Mouse (Mus musculus): ENCODE results near the gene Cdh12.

- TF ChIP-seq CTCF (conservative IDR thresholded peaks at IDR 0.05 in 1 of 2, IDR thresholded peaks at IDR 0.05 in 1 of 2; ENCODE audit: low read depth in 2 of 2, low read length in 2 of 2) (no peak), JUN (IDR thresholded peaks at IDR 0.05; ENCODE audit: insufficient read depth, low read depth, low read length) (no peak), SMC3 (IDR thresholded peaks at IDR 0.05; ENCODE audit: low read depth, low read length) (no peak), MAX (IDR thresholded peaks at IDR 0.05; ENCODE audit: low read length) (no peak), HCFC1 (IDR thresholded peaks at IDR 0.05; ENCODE audit: low read depth, low read length) (no peak), POLR2A (IDR thresholded peaks at IDR 0.05; ENCODE audit: low read depth, low read length) (no peak)
These were observed 190.1 kb downstream of the Cdh12 start for GRCm38 (mm10) chr15:20639155-20639554.
